Mouse (Mus musculus) thymus, postnatal 25 days (tissue): ENCODE measurements around the gene Tbc1d1.

Experiments used
- DNase-seq: peaks from one replicate; pipeline ENCODE4 v3.0.0; 2022

The Tbc1d1 gene

DNA sequence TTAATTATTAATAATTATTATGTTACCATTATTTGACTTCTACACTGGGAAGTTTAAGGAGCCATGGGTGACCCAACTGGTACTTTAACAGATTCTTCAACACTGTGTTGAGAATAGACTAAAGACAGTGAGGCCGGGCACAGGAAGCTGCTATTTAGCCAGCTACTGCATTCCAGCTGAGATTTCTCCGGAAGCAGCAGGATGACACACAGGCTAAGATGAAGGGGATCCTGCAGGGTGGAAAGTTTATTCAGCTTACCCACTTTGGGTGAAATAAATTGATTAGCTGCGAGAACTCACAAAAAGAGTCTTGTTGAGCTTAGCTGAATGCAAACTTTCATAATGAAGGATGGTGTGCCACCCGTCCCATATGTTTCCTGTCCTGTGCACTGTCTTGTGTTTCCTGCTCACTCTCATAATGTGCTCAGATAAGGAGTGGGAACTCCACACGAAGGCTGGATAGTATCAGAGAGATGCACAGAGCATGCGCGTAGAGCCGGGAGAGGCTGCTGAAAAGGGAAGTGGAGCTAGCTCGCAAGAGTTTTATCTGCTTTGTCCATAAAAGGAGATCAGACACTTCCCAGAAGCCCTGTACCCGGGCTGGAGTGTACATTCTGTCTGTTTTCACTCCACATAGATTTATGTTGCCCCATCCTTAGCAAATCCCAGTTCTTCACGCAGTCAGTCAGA lies at the start of gene Tbc1d1:
Tbc1d1 (plus strand) TSS at position 445 of the 690 bp plus-strand sequence.
- DNase-seq, result peak; percentile 32

DNA sequence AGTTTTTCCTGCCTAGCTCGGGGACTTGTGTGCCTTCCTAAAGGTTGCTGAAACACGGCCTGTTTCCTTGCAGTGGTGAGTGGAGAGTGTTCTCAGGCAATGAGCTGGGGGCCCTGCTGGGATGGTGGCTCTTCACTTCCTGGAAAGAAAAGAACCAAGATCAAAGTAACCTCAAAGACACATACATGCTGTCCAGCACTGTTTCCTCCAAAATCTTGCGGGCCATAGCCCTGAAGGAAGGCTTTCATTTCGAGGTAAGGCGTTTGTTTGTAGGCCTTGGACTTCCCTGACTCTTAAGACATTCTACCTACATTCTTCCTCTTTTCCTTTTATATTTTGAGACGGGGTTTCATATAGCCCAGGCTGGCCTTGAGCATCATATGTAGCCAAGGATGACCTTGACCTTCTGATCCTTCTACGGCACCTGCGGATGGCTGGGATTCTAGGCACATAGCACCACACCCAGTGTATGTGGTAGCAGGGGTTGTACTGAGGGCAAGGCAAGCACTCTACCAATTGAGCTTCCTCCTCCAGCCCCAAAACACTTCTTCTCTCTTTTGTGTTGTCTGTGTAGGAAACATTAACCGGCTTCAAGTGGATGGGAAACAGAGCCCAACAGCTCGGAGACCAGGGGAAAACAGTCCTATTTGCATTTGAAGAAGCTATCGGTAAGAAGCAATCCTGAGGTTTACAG lies 48.4 kb upstream of the Tbc1d1 start:
- DNase-seq, result no peak

DNA sequence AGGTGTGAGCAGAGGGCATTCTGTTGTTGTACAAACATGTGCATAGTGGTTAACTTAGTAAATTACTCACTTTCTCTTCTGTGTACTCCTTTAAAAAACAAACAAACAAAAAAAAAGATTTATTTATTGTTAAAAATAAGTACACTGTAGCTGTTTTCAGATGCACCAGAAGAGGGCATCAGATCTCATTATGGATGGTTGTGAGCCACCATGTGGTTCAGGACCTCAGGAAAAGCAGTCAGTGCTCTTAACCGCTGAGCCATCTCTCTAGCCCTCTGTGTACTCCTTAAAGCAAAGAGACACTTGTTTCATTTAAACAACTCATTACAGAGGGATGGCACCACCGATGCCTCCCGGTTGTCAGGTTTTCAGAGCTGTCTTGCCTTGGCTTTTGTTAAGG lies 46.9 kb upstream of the Tbc1d1 start:
- no peak for DNase-seq

DNA sequence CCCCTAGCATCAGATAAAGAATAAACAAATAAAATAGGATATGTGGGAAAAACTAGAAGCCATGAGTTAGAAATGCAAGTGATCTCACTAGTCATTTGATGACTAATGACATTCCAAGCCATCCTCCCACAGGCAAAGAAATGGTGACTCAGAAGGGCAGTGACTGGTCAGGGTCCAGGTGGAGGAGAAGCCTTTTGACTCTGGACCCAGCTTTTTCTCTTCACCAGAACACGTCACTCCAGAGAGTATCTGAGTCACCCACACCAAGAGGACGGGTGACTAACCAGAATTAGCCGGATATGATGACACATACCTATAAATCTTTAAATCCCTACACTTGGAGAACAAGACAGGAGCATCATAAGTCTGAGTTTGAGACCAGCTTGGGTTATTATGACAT lies 43.7 kb upstream of the Tbc1d1 start:
- DNase-seq, result no peak

DNA sequence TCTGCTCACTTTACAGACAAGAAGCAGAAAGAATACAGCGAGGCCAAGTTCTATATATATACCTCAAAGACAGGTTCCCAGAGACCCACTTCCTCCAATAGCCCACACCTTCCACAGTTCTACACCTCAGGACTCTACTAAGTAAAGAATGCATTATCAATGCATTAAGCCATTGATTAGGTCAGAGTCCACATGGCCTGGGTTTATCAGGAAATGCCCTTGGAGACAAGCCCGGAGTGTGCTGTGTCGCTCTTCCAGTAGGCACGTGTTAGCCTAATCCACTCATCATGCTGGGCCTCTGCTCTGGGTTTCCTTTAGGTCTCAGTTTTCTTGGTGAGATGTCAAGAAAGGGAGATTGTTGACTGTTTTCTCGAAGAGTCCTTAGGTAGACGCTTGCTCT lies 41.9 kb upstream of the Tbc1d1 start:
- DNase-seq, result no peak

DNA sequence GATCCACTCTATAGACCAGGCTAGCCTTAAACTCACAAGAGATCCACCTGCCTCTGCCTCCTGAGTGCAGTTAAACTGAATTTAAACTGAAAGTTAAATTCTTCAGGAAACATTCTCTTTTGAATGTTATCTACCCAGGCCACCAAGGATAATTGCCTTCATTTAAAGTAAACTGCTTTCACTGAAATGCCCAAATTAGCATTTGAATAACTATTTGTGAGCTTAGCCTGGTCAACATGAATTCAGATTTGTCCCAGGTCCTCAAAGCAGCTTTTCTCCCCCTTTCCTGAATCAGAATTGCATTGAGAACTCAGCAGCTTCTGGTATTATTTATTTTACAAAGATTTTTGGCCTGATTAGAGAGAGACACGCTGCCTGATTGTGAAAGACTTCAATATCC lies 38.9 kb upstream of the Tbc1d1 start:
- DNase-seq, result no peak

DNA sequence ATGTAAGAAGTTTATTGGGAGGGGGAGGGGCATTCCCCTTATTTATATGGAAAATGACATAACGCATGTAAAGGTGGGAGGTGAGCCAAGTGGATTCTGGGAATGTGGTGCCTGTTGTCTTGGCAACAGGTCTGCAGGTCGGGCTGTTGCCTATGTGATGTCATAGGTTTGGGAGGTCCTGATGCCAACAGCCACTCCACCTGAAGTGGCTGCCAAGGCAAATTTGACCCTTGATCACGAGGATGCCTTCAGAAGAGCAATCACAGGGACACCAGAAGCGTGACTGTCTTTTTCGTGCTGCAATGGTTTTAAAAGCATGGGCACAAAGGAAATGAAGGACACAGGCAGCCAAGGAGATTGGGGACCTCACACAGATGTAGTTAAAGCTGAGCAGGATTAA lies 30.3 kb upstream of the Tbc1d1 start:
- no peak for DNase-seq

DNA sequence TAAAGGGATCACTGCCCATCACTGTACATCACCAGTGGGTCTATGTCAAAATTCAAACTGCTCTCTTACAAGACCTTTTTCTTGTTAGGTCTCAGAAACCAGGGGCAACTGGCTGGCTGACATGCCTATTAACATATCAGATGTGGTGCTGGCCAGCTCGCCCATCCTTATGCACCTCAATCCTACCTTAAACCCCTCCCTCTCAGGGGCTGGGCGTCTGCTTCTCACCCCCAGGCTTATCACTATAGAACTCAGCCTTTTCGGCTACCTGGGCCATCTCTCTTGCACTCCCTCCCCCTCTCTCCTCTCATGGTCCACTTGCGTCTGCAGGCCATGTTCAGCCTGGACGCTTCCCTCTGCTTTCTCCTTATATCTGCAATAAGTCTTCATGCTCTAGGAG lies 24.6 kb upstream of the Tbc1d1 start:
- DNase-seq, result no peak

DNA sequence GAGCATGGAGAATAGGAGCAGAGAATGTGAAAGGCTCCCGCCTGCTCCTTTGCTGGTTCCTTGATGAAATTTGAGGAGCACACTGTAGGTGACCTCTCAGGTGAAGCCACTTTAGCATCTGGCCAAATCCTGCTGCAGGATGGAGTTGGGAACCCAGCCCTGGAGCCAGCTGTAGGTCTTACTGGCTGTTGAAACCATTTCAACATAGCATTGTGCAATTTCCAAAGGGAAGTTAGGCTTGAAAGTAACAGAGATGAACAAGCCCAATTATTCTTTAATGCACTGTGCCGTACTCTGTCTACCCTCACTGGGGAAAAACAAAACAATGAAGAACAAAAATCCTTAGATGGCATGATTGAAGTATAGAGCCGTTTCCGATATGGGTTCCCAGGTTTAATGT lies 22.2 kb upstream of the Tbc1d1 start:
- no peak for DNase-seq

DNA sequence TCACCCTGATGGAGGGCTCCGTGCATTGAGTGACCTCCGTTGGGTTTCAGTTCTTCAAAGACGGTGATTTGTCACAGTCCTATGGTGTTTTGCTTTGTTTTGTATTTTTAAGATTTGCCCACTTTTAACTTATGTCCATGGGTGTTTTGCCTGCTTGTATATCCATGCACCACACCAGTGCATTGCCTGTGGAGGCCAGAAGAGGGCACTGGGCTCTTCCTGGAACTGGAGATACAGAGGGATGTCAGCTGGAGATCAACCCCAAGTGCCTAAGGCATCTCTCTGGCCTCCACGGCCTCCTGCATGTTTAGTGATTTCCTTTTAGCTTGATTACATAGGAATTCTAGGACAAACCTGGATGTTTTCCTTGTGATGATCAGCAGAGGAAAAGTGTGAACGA lies 19.8 kb upstream of the Tbc1d1 start:
- peak; percentile 33 for DNase-seq

DNA sequence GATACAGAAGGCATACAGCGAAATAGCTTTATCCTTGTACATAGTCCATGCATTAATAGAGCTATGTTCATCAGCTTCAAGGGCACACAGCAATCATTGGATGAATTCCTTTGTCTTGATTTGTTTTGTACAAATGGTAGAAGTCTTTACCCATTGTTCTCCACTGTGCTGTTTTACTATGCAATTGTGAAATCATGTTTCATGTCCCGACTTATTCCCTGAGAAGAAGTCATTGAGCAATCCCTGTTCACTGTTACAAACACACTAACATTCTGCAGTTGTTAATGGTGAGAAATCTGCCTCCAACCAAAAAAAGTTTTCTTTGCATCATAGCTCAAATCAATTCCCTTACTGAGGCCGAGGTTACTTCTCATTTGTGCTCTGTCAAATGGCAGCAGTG lies 15.9 kb upstream of the Tbc1d1 start:
- DNase-seq, result no peak

DNA sequence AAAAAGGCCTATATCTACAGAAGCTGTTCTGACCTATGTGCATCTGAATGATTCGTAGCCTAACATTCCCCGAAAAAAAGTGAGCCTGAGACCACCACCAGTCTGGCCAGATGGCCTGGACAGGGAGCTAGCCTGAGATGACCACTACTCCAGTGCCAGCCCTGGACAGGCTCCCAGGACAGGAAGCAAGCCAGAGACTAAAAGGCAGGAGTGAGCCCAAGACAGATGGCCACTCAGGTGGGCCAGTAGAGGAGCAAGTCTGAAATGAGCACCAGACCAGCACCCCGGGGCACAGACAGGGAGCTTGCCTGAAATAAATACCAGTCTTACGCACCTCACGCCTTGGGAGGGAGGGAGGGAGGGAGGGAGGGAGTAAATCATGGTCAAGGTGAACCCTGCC lies 11.8 kb upstream of the Tbc1d1 start:
- no peak for DNase-seq

DNA sequence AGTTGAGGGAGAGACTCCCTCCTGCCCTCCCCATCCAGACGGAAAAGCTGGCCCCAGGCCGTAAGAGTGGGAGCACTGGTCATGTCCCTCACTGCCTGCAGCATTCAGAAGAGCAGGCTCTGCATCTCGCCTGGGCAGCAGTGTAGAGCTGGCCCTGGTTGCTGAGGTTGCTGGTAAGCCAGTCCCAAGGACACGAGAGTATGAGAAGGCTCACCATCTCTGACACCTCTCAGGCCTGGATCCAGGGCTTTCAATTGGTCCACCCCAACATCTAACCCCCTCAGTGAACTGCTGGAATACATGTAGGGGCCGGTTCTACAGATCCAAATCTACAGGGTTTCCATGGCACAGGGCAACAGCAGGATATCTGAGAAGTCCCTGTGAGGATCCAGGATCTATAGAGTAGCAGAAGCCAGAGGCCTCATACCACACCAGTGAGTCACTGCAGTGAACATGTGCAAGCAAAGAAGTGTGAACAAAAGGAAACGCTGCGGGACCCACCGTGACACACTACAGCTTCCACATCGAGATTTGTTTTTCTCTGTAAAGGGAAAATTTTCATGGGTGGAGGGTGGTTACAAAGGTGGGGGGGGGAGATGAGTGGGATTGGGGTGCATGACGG lies 9.6 kb upstream of the Tbc1d1 start:
- DNase-seq, result no peak

DNA sequence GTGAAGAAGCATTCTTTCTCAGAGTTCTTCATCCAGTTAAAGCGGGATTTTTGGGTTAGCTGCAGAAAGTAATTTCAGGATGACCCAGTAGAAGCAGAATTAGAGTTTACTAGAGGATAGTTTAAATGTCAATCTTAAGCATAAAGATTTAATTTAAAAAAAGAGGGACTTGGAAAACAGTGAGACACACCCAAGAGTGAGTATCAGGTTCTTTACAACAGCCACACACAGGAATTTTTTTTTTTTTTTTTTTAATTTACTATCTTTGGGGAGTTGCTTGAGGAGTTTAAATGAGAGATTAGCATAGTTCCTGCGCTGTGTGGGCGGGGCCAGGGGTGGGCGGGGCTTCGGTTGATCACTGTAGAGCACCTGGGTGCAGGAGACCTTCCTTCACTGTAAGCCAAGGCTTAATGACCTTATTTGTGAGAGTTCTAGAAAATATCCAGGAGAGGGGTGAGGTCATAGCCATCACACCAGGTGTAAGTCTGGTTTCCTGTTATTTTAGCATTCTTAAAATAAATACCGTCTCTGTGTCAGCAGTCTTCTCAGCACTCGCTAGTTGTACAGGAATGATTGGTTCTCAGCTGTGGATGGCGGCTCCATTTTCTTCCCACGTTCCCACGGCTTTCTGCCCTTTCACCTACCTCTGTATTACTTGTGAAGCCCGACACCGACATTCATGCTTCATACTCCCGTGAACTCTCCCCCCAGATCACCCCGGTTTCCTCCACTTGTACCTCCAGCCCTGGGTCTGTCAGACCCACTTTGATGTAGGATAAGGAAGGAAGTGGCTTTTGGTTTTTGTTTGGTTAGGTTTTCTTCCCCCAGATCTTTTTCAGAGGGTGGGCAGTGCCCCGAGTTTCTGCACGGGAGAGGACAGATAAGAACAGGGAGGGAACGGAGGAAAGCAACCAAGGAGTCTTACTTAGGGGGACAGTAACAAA lies 6.6 kb upstream of the Tbc1d1 start:
- peak; percentile 42 for DNase-seq

DNA sequence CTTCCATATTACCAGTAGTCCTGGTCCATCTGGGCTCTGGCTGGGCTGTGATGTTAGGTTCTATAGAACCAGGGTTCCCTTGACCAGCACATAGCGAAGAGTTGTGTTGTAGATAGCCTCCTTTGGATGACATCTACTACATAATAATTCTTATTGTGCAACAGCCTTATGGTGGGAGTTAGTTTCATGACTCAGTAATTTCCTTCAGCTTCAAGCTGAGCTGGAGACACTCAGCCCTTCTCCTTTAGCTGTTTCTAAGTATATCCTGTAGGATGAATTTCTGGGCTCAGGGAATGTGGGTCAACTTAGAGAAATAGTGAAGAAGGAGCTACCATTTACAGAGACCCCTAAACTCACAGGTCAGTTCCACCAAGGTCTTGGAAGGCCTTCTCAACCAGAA lies 2.8 kb upstream of the Tbc1d1 start:
- DNase-seq, result no peak

DNA sequence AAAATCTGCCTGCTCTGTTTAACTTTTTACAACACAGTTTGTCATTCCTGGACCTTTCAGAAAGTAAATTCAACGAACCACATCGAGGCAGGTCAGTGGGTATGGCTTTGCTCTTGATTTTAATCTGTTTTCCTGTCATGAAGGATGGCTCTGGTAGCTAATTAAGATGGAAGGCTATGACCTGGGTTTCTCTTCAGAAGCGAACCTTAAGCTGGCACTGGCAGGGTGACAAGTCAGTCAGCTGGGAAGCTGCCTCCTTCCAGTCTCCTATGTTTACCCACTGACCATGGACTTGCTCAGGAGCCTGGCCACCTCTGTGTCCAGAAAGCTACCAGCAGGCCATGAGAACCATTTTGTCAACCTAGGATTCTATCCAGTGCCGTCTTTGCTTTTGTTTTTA lies 474 bp downstream of the Tbc1d1 start:
- DNase-seq, result no peak

DNA sequence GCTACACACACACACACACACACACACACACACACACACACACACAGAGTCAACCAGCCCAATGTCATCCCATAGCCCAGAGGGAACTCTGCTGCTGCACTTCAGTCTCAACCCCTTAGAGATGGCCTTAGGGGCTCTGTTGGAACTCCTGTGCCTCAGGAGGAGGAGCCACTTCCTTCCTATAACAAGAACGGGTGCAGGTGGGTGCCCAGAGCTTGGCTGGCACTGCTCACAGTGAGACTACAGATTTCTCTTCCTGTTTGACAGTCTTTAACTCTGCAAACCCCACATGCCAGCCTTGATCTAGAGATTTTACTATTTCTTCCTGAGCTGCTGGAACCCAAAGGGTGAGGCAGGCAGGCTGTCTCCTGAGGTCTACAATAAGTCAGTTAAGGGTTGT lies 1.8 kb downstream of the Tbc1d1 start:
- peak; percentile 70 for DNase-seq

DNA sequence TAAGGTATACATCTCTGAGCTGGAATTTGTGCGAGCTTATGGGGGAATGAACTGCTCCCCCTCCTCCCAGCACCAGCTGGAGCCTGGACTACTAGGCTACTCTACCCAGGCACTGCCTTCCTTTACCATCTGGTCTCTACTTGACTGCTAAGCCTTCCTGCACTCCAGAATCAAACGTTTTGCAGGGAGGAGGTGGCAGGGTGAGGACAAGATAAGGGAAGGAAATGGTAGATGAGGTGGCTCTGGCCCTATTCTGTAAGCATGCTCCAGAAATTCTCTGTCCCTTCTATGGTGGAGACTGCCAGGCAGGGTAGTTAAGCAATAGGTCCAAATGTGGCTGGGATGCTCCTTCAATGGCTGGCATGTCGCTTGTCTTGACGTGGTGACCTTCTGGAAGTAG lies 2.4 kb downstream of the Tbc1d1 start:
- DNase-seq, result peak; percentile 5

DNA sequence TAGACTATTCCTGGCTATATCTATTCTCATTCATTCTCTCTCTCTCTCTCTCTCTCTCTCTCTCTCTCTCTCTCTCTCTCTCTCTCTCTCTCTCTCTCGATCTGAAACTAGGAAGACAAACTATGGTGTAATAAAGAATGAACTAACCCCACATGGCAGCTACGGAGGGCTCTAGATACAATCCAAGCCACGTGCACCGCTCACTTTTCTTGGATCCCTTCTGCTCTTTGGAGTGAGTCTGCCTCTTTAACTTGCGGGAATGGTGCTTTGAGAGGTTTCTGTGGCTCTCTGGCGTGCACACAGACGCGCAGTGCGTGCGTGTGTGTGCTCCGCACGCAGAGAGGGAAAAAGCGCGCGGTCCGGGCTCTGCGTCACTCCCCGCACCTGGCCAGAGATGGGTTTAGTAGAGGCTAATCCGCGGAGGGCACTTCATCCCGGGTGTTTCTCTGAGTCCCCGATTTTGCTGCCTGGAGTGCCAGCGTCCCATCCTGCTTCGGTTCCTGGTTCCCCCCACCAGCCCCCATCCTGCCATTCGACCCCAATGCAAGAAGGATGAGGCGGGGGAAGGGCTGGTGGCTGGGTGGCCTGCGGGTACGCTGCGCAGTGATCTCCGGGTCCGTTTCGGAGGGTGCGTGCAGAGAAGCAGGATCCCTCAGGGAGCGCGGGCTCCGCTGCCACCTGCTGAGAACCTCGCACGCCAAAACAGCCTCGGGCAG lies 3.1 kb downstream of the Tbc1d1 start:
- peak; percentile 33 for DNase-seq

DNA sequence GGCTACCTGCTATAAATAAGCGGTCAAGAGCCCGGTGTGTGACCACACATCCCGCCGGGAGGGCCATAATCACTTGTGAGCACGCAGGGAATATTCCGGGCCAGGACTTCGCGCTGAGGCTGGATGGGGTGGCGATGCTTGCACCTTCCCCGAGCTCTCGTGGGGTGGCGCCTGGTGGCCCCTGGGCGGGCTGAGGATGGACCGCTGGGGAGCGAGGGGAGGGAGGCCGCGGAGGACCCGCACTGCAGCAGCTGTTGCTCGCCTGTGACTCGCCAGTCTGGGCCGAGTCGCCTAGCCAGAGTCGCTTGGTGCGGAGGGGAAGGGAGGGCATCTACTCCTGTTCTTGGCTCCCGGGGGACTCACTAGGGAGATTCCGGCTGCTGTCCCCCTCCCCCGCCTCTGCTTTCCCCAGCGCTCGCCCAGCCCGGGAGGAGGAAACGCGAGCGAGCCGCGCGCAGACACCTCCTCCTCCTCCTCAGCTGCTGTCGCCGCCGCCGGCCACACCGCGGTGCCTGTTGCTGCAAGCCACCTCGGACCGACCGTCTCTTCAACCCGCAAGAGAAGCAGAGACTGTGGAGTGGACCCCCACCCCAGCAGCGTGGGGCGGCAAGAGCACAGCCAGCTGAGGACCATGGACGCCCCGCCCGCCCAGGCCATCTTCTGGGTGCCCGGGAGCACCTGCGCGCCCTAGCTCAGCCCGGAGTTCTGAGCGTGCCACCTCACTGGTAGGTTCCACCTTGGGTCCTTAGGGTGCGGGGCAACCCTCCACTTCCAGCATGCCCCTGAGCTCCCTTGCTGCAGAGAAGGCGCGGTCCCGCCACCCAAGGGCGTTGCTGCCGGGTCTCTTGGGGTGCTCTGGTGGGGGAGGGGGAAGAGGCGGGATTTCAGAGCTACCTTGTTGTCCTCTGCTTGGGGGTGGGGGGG lies 3.9 kb downstream of the Tbc1d1 start:
- peak; percentile 70 for DNase-seq

DNA sequence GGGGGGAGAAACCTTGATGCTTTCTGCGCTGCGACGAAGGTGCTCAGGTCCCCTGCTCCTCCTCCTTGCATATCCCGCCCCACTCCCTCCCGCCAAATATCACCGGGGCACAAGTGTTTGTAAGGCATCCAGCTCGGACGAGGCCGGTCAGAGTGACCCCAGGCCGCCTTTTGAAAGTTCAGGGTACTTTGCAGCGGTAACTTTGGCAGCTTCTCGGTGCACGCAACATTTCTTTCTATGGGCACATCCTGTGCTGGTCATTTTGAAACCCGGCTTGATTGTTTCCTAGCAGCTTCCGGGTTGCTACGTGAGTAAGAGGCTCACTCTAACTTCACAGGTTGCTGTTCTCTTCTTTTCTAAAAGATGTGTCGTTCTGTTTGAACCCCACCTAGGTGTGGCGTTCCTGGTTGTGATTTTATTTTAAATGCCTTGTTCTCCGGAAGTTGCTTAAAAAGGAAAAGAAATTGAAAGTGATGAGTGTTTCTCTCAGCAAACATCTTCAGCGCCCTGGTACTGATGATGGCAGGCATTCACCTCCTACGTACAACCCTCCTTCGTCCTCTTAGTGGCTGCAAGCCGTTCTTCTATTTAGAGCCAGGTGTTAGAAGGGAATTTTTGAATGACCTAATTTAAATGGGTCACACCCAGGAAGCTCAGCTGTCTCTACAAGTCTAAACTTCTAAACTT lies 4.7 kb downstream of the Tbc1d1 start:
- peak; percentile 45 for DNase-seq
